Mouse (Mus musculus) lung, postnatal 25 days (tissue): ENCODE measurements around the gene Ugt1a10.
"Not testable (repeated sequence)": the region's sequence is repeated elsewhere in the genome, so short reads cannot be mapped to it uniquely, and the experiment has no call there.

ENCODE experiments used
- DNase-seq: peaks from one replicate; pipeline ENCODE4 v3.0.0; 2022; ENCODE audit warnings: low spot score

The Ugt1a10 gene

DNA sequence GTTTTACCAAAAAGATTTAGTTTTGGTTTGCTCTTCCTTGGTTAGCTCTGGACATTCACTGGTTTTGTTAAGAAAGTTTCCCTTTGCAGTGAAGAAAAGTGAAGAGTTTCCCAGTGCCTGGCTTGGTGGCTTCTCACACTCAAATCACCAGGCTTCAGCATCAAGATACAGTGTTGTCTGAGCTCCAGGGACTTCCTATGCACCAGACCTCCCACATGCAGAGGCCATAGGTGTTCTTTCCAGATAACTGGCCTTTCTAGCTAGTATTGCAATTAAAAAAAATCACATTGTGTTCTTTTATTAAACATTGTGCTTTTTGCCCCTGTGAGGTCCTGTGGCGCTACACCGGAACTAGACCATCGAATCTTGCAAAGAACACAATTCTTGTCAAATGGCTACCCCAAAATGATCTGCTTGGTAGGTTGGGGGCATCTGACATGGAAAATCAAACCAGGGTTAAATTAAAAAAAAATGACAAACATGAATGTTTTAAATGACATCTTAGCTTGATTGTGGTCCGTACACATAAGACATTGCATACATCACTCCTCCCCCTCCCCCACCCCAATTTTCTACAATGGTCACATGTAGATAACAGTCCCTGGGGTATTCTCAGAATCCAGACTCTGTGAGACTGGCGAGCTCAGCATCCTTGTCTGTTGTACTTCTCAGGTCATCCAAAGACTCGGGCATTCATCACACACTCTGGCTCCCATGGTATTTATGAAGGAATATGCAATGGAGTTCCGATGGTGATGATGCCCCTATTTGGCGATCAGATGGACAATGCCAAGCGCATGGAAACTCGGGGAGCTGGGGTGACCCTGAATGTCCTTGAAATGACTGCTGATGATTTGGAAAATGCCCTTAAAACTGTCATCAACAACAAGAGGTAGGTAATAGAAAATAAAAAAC lies 160.5 kb downstream of the Ugt1a10 start:
- peak; percentile 0 for DNase-seq

DNA sequence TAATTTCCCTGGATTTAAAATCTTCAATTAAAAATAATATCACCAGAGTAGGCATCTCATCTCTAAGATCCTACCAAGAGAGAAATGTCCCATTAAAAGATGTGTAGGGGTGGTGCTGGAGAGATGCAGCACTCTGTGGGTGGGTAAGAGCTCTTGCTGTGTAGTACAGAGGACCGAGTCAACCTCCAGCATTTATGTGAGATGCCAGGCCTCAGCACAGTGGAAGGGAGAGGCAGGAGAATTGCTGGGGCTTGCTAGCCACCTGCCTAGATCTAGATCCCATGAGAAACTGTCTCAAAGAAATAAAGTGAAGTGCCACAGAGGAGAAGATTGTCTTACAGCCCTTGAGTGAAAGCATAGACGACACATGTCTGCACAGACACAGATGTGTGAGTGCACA lies 161.4 kb downstream of the Ugt1a10 start:
- no peak for DNase-seq

DNA sequence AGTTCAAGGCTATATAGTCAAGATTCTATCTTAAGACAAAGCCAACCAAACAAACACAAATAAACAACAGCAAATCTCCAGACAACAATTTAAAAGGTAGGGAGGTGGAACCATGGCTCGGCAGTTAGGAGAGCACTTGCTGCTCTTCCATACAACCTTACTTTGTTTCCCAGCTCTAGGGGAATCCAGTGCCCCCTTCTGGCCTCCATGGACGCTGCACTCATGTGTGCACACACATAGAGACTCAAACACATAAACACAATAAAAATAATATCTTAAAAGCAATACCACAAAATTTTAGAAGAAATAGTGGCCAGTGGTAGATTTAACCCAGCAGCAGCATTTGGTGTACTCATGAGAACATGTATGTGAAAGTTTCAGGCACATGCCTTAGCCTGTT lies 162.0 kb downstream of the Ugt1a10 start:
- DNase-seq = no peak

DNA sequence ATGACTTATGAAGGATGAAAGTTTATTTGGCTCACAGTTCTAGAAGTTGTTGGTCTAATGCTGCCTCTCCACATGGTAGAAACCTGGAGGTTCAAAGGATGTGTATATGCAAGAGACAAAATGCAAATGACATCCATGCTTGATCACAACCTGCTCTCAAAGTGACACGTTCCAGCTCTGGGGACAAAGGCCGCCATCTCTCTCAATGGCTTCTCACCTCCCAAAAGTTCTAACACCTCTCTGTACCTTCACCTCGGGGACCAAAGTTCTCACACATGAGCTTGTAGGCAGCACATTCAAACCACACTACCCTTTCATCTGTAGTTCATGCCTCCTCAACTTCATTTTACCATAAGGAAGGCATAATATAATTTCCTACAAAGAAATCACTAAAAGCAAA lies 162.4 kb downstream of the Ugt1a10 start:
- DNase-seq = peak; percentile 0

DNA sequence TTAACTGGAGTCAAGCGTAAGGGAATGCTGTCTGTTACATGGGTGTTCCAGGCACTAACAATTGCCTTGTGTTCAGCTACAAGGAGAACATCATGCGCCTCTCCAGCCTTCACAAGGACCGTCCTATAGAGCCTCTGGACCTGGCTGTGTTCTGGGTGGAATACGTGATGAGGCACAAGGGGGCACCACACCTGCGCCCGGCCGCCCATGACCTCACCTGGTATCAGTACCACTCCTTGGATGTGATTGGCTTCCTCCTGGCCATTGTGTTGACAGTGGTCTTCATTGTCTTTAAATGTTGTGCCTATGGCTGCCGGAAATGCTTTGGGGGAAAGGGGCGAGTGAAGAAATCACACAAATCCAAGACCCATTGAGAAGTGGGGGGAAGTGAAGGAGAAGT lies 162.9 kb downstream of the Ugt1a10 start:
- DNase-seq = peak; percentile 1

DNA sequence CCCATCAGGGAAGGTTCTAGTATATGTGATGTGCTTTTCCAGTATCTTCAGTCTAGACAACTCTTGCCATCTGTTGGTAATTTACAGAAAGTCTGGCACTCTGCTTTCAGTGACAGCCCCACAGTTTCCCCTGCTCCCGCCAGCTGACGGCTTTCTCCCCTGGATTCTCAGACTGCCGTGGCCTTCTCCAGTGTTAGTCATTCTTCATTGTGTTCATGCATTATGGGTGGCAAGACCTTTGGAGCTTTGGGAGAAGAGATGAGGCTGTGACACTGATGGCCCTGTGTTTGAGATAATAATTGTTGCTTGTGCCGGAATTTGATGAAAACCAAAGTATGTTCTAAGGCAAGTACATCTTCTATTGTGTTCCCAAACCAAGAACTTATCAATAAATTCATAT lies 163.4 kb downstream of the Ugt1a10 start:
- DNase-seq = no peak

DNA sequence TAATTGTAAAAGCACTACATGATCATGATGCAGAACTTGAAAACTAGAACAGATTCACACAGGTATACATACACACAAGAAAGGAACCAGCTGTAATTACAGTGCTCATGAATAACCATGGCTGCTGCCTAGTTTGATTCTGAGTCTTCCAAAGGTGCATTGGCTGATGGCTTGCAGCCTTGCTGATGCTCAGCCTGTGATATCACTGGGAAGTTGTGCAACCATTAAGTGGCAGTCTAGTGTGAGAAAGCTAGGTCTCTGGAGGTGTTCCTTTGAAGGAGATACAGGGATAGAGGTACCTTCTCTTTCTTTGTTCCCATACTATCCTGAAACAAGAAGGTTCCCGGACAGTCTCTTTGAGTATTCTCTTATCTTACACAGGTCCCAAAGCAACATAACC lies 163.9 kb downstream of the Ugt1a10 start:
- DNase-seq = peak; percentile 1

DNA sequence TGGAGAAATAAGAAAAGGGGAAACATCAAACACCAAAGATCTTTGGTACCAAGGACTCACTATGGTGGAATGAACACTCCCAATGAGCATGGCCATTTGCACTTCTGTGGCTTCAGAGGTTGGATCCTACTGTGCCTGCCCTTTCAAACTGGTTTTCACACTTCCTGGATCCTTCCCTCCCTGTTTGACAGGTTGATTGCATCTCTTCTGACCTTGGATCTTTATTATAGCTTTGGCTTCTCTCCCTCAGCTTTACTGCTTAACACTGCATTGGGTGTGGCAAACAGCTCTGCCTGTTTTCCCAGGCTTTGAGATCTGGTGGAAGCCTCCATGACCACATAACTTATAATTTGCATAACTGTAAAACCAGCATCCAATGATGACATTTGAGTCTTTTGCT lies 165.1 kb downstream of the Ugt1a10 start:
- DNase-seq = peak; percentile 3

DNA sequence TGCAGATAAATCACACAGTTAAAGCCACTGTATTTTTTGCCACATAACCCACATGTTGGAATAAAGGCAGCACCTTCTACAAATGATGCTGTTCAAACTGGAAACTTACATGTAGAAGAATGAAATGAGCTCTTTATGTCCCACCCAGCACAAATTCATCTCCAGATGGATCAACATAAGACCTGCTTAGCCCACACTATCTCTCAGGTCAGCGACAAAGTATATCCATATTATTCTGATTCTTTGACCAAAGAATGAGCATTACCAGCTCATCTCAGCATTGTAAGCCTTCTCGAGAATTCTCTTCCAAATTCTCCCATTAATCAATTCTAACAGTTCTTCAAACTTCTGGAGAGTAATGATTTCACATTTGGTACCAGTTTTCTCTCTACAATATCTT lies 167.0 kb downstream of the Ugt1a10 start:
- peak; percentile 0 for DNase-seq

DNA sequence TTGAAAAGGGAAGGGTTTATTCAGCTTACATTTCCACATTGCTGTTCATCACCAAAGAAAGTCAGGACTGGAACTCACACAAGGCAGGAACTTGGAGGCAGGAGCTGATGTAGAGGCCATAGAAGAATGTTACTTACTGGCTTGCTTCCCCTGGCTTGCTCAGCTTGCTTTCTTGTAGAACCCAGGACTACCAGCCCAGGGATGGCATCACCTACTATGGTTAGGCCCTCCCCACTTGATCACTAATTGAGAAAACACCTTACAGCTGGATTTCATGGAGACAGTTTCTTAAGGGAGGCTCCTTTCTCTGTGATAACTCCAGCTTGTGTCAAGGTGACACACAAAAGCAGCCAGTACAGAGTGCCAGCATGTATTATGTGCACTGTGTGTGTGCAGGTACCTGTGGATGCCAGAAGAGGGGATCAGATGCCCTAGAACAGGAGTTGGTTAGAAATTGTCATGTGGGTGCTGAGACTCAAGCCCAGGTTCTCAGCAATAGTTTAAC lies 167.9 kb downstream of the Ugt1a10 start:
- peak; percentile 6 for DNase-seq

DNA sequence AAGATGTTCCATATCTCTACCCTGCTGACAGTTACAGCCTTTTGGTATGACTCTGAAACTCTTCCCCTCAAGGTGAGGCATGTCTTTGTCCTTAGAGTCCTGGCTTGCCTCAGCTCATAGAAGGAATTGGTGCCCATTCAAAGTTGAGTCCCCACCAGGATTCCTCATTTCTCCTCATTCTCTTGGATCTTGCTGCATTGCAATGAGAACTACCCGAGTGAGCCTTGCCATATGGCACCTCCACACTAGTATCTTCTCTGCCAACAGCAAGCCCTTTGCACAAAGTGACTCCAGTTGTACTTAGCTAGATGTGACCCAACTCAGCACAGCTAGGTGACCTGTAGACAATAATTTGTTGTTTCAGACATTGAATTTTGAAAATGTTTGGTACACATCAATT lies 168.4 kb downstream of the Ugt1a10 start:
- peak; percentile 18 for DNase-seq

DNA sequence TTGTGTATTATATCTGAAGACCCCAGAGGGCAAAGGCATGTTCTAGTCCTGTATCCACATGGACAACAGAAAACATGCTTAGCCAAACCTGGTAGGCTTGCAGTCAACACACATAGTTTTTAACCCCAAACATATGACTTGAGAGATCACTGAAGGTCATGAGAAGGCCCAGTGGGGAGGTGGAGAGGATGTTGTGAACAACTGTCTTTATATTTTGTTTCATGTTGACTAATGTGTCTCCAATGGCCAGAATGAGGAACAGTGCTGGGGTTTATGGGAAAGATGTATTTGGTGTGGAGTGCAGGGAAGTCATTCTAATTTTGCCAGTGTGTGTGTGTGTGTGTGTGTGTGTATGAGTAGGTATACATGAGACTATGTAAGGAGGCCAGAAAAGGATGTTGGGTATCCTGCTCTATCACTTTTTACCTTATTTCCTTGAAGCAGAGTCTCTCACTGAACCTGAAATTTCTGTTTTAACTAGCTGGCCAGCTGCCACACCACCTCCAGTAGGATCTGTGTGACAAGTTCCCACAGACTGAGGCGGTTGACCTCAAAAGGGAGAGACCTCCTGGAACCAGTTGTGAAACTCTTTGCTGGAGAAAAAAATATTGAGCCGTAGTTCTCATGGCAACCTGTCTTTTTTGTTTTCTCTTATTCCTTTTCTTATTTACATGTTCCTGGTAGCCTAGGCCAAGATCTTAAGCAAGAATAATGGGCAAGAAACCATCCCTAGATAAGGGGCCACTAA lies 169.0 kb downstream of the Ugt1a10 start:
- peak; percentile 74 for DNase-seq

DNA sequence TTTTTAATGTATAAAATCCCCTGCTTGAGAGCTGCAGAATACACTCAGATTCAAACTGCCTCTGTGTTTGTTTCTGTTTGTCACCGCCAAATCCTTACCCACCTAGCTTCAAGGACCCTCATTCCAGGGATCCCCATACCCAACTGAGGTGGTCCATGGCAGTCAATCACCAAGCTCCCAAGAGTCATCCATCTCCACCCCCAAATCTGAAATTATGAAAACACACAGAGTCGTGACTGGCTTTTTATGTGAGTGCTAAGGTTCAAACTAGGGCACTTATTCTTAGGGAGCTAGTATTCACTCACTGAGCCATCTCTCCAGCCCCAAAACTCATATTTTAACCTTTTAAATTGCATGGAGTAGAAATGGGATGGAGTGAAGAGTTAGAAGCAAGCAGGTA lies 170.1 kb downstream of the Ugt1a10 start:
- not testable (repeated sequence) for DNase-seq

DNA sequence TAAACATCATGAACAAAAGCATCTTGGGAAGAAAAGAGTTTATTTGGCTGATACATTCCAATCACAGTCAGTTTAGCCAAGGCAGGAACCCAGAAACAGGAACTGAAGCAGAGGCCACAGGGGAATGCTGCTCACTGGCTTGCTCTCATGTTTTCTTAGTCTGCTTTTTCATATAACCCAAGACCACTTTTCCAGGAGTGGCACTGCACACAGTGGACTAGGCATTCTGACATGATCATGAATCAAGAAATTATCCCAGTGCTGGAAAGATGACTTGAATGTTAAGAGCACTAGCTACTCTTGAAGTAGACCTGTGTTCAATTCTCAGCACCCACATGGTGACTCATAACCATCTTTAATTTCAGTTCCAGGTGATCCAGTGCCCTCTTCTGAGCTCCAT lies 170.6 kb downstream of the Ugt1a10 start:
- no peak for DNase-seq

DNA sequence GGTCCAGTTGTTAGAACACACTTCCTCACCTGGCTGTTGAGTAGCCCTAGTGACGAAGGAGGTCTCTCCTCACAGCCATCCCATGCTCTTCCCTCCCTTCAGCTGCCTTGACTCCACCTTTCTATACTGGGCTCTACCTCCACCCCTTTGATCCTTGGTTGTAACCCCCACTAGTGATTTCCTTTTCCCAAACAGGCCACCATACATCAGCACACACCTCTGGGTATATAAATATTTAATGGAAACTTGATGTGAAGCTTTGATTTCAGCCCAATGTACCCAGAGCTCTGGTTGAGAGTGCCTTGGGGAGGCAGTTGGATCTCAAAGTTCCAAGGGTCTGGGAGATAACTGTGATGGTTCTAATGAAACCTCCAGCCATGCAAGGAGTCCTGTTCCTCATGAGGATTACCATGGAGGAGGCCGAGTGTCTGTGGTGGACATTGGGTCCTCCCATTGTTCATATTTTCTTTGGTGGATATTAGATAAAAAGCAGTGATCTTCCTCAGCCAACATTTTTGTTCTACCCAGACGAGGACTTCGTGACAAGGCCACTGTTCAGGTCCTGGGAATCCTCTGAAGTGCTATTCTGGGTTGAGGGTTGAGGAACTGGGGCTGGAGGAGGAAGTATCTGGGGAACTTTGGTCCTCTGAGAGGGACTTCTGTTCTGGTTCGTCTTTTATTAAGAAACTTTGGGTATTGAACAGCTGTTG lies 171.6 kb downstream of the Ugt1a10 start, which contains the start of gene Mroh2a:
Gene Mroh2a (plus strand): TSS at position 317 of the 710 bp plus-strand sequence.
- DNase-seq = no peak

DNA sequence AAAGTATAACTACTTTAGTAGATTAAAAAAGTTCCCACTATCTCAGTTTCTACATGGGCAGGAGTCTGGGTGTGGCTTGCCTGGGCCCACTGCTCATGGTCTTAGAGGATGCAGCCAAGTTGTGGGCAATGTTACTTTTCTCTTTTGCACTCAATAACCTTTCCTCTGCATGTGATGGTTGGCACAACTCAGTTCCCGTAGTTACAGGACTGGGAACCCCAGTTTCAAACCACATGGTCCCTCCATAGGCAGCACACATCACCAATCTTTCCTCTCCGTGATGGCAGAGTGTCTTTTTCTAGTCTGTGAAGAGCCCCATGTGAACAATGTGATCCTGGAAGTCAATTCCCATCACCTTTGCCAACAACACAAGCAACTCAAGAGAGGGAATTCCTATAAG lies 172.3 kb downstream of the Ugt1a10 start:
- DNase-seq = no peak

DNA sequence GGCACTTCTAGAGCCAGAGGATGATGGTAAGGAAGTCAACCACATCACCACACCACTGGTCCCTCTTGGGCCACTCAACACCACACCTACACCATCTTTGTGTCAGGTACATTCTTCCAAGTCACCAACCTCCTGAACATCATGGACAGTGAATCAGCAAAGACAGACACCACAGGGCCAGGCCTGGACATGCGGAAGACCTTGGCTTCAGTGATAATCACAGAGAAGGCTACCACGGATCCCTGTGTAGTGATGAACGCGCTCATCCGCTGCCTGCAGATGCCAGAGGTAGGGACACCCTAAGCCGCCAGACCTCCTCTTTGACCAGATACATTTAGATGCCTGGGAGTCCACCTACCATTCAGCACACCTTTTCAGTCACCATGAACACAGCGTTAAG lies 172.9 kb downstream of the Ugt1a10 start:
- no peak for DNase-seq

DNA sequence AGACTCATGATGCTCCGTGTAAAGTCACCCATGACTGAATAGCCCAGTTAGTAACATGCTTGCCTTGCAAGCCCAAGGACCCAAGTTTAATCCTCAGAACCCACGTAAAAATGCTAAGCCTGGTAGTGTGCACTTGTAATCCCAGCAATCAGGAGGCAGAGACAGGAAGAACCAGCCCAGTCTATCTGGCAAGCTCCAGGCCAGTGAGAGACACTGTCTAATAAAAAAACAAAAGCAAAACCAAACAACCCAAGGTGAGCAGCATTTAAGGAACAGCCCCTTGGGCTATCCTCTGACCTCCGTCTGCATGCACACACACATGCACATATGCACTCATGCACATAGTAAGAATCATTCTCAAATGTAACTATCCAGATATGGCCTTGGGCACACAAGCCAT lies 174.4 kb downstream of the Ugt1a10 start:
- no peak for DNase-seq

DNA sequence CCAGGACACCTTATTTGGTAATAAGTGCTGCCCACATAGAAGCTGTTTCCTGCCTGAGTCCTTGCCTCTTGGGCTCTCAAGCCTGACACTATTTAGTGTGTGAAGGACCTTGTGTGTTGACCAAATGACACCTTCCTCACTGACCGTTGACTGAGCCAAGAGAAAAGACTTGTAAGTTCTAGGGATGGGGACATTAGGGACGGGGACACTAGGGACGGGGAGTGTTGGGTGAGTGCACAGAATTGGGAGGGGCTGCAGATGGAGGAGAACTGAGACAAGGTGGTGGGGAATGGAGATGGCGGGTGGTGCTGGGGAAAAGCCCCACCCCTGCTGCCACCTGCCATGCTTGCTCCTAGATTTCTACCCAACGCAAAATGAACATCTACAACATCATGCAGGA lies 174.8 kb downstream of the Ugt1a10 start:
- DNase-seq = no peak

DNA sequence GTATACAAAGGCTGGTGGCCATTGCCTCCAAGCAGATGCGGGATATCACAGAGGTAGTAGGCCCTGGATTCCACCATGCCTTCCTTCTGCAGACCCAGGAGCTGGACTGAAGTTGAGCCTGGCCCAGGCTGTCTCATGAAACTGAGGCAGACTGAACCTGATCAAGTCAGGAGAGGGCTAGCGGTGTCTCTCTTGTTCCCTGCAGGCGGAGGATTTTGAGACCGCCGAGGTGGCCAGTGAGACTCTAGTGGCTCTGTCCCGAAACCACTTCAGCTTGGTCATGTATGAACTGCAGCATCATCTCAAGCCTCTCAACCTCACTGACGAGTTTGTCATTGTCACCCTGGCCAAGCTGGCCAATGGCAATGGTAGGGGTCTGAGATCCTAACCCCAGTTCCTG lies 175.2 kb downstream of the Ugt1a10 start:
- DNase-seq = no peak

DNA sequence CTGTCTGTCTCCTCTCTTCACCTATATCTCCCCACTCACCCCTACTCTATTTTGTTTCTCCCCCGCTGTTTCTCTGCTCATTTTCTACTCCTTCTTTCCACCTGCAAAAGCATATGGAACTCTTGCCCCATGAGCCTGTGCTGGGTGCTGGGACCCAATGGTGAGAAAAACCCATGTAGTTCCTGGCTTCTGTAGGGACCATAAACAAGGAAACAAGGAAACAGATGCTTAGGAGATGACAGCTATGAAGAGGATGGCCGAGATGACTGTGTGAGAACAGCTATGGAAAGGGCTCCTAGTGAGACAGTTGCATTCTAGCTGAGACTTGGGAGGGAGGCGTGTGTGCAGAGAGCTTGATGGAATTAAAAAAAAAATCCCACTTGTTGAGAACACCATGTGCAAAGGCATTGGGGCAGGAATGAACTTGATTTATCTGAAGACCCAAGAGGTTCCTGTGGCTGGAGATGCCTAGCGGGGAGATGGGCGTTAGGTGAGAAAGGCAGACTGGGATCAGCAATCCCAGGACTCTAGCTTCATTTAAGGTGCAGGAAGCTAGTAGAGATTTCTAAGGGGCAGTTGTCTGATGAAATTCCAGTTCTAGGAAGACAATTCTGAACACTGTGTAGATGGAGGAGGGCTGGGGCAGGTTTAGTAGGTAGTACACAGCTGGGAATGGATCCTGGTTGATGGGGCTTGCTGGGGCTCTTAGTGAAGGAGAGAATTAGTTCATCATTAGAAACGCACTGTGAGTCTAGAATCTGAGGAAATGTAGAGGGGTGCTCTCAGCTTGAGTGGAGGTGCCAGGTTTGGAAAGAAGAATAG lies 176.0 kb downstream of the Ugt1a10 start:
- no peak for DNase-seq
